Mouse (Mus musculus): ENCODE measurements around the gene Pros1.

- TF ChIP-seq CTCF (conservative IDR thresholded peaks at IDR 0.05; ENCODE audit: insufficient read depth, insufficient read length, low read depth, low read length) (no peak), POLR2A (IDR thresholded peaks at IDR 0.05; ENCODE audit: low read depth, low read length) (no peak)
Measured at GRCm38 (mm10) chr16:62895824-62896223, 41.7 kb downstream of the Pros1 start.
